Mouse (Mus musculus) small intestine, adult 2 months (tissue): Measurements from ENCODE around the gene Panx2.

Experiments
- CTCF ChIP-seq: fragments of 200-500 bp; IDR thresholded peaks from 2 replicates; pipeline ENCODE4 v1.5.1; 2012; ENCODE audit warnings: low read depth, mild to moderate bottlenecking, control low read depth, inconsistent platforms, low read length, moderate library complexity, mixed read lengths; ENCODE audit not compliant: insufficient replicate concordance, insufficient read length; ENCODE audit errors: extremely low read depth
- POLR2A ChIP-seq: fragments of 200-500 bp; IDR thresholded peaks from 2 replicates; pipeline ENCODE4 v1.6.1; 2012; ENCODE audit warnings: low read depth, mild to moderate bottlenecking, control low read depth, inconsistent platforms, low read length, moderate library complexity

DNA sequence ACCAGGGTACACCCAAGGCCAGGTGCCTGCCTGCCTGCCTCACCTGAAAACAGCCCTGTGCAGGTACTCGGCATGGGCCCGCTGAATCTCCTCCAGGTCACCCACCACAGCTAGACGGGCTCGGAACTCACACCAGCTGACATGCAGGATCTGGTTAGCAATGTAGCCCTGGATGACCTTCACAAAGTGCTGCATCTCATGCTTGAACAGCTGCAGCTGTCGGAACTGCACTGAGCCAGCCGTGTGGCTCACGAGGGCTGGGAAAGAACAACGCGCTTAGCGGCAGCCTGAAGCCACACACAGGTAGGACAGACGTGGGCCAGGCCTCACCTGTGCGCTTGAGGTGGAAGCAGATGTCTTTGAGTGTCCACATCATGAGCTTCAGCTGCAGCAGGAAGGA, 41.3 kb downstream of the Panx2 start:
- TF ChIP-seq CTCF (no peak), POLR2A (no peak)
